Mouse (Mus musculus) heart, adult 2 months (tissue): ENCODE results near the gene Cdk19.

ENCODE experiments used
- CTCF ChIP-seq: fragments of 200-600 bp; IDR thresholded peaks from 2 replicates; pipeline ENCODE4 v1.8.1; 2022; ENCODE audit warnings: antibody characterized with exemption, mild to moderate bottlenecking, moderate library complexity
- POLR2A ChIP-seq: fragments of 200-500 bp; IDR thresholded peaks from 2 replicates; pipeline ENCODE4 v1.6.1; 2011; ENCODE audit warnings: mild to moderate bottlenecking, low read depth, low read length, control low read depth; ENCODE audit not compliant: insufficient read depth

DNA sequence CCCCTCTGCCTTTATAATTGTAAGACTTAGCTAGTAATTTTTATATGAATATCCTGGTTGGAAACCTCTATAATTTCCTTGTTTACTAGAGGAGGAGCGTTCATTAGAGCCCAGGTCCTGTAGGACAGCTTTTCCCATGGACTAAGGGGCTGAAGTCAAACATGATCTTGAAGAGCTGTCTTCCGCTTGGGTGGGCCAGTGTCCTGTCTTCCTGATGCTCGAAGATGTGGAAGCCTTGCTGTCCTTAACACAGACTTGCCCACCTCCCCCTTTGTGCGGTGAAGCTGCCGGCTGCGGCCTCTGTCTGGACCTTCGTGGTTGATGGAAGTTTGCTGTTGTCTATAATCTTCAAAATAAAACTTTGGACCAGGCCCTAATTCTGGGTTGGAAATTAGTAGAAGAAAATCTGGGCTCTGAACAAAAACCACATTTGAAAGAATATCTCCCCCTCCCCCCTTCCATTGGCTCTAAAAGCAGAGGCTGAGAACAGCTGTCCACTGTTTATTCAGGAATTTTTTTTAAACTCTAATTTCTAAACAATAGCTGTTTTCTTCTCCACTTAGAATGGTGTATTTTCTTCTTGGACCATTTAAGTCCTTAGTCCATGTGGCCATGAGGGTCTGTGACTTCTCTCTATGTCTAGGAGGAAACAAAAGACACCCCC, 184.1 kb downstream of the Cdk19 start:
- TF ChIP-seq POLR2A (no peak), CTCF (no peak)
